Mouse (Mus musculus): ENCODE results near the gene Sh2d1b1.
"Not testable (repeated sequence)": the region's sequence is repeated elsewhere in the genome, so short reads cannot be mapped to it uniquely, and the experiment has no call there.

DNA sequence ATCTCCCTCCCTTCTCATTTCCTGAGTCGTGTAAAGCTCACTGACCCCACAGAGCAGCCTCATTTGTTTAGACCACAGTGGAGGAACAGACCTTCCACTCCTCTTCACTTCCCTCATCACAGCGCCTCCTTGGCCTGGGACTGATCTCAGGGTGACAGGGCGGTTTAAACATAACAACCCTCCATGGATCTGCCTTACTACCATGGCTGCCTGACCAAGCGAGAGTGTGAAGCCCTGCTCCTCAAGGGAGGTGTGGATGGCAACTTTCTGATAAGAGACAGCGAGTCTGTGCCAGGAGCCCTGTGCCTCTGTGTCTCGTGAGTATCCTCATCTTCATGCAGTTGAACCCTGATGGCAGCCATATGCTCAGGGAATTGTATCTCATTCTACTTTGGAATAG, 44.4 kb upstream of the Sh2d1b1 start, which contains the start of gene Sh2d1b2:
- not testable (repeated sequence) for TF ChIP-seq CTCF (IDR thresholded peaks at IDR 0.05; ENCODE audit: insufficient read depth, low read length); POLR2A (IDR thresholded peaks at IDR 0.05; ENCODE audit: borderline replicate concordance, extremely low read depth, low read depth, low read length)

All from lung, adult 2 months (tissue).